Mouse (Mus musculus) stomach, embryonic 15.5 days (tissue): ENCODE measurements around the gene Kifc5b. TPM values are rescaled to one million over a fixed set of nuclear protein-coding genes. Genes with fewer than 3 reads are reported as not detected.
"Not testable (repeated sequence)": the region's sequence is repeated elsewhere in the genome, so short reads cannot be mapped to it uniquely, and the experiment has no call there.

Experiments
- ATAC-seq: fragments of 200-750 bp; cut with Nextera tagmentation; 2 replicates; pipeline ENCODE4 v1.8.0; 2017; ENCODE audit warnings: low read depth, moderate number of reproducible peaks, moderate TSS enrichment; ENCODE audit not compliant: insufficient read depth, low FRiP score
- H3K27ac ChIP-seq: fragments of 300-500 bp; sonication (generic); 2 replicates; pipeline ENCODE4 v1.5.1; 2015; ENCODE audit warnings: mild to moderate bottlenecking, inconsistent platforms
- H3K27me3 ChIP-seq: fragments of 300-500 bp; sonication (generic); replicated peaks from 2 replicates; pipeline ENCODE4 v1.6.1; 2015; ENCODE audit warnings: inconsistent platforms
- H3K36me3 ChIP-seq: fragments of 300-500 bp; sonication (generic); 2 replicates; pipeline ENCODE4 v1.6.1; 2015; ENCODE audit warnings: inconsistent platforms
- H3K4me1 ChIP-seq: fragments of 300-500 bp; sonication (generic); 2 replicates; pipeline ENCODE4 v1.6.1; 2015; ENCODE audit warnings: inconsistent platforms
- H3K4me2 ChIP-seq: fragments of 300-500 bp; sonication (generic); 2 replicates; pipeline ENCODE4 v1.6.1; 2015; ENCODE audit warnings: mild to moderate bottlenecking, inconsistent platforms
- H3K4me3 ChIP-seq: fragments of 300-500 bp; sonication (generic); replicated peaks from 2 replicates; pipeline ENCODE4 v1.5.1; 2015; ENCODE audit warnings: inconsistent platforms
- H3K9ac ChIP-seq: fragments of 300-500 bp; sonication (generic); 2 replicates; pipeline ENCODE4 v1.6.1; 2015; ENCODE audit warnings: inconsistent platforms
- H3K9me3 ChIP-seq: fragments of 300-500 bp; sonication (generic); 2 replicates; pipeline ENCODE4 v1.6.1; 2016; ENCODE audit warnings: inconsistent platforms
- WGBS: fragments of 180-500 bp; shearing (Covaris S2); methylation state at CpG from one replicate; pipeline ENCODE4 v1.1.7; 2015; 5-methylcytosine and 5-hydroxymethylcytosine counted together
- polyA plus RNA-seq: library from polyadenylated mRNA; unstranded; fragments of >200 nt; fragmentation: Nextera tagmentation; extraction: Ambion mirVana; gene quantifications from 2 replicates; pipeline ENCODE4 v1.2.1, GENCODE M21; 2015

Gene Kifc5b
- polyA plus RNA-seq, 1 experiment from 2014 or later, result 6.1 TPM

DNA sequence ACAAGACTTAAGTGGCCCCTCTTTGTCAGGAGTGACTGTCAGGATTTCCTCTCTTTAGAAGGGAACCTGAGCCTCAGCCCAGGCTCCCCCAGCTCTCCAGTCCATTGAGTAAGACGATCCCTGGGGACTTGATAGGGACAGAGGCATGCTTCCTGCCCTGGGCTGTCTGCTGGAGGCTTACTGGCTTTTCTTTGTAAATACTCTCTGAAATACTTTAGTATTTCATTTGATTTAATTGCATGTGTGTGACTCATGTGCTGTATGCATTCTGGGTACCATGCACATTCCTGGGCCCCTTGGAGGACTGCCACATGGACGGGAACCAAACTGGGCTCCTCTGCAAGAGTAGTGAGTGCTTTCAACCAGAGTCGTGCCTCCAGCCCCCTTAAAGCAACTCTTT, 29.0 kb upstream of the Kifc5b start:
- H3K4me1 ChIP-seq, result peaks cover 25% of the 10 kb centered on the region
- no peak overlapping the region for H3K9ac ChIP-seq
- WGBS, result 16% methylated on average over 3 of the region's 3 CpGs
- no peaks in the 10 kb centered on the region for H3K36me3 ChIP-seq
- H3K27ac ChIP-seq, result no peak overlapping the region; the same call in 1 of the 2 replicates
- no peak overlapping the region for H3K4me3 ChIP-seq
- no peaks in the 10 kb centered on the region for H3K9me3 ChIP-seq
- ATAC-seq, result no peak
- H3K4me2 ChIP-seq, result no peak overlapping the region
- 0 out of 2 replicates have a peak, but pooled peaks cover 3% of the 10 kb centered on the region for H3K27me3 ChIP-seq

DNA sequence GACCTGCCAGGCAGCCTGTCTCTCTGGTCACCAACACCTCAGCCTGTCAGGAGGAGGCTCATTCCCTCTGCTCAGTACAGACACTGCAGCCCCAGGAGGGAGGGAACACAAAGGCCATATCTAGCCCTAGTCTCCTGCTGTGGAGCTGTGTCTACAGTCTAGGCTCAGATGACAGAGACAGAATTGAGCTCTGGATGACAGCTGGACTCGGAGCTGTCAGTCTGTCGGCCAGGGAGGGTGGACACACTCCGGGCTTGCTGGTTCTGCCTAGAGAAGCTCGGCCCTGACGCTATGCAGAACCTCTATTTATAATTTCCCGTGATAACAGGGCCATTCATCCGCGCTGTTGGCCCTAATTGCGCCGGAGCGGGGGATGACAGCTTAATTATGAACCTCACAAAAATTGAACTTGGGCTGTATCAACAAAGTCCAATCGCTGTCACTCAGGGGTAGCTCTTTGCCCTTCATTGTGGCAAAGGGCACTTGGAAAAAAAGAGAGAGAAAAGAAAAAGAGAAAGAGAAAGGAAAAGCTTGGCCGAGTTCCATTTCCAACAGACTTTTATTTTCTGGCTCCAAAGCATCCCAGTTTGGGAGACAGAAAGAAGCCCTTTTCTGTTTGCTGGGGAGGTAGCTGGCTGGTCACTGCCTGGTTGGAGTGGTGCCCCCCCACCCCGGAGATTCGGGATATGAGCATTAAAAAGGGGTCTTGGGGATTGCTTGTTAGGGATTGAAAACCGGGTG, 24.1 kb upstream of the Kifc5b start:
- H3K4me1 ChIP-seq, result 0 out of 2 replicates have a peak, but pooled peaks cover 7% of the 10 kb centered on the region
- no peak overlapping the region for H3K9ac ChIP-seq
- H3K9me3 ChIP-seq, result no peaks in the 10 kb centered on the region
- no peaks in the 10 kb centered on the region for H3K36me3 ChIP-seq
- H3K4me3 ChIP-seq, result 0 out of 2 replicates have a peak overlapping the region, but pooled peaks have one; percentile 5
- H3K4me2 ChIP-seq, result peak overlapping the region; percentile 29; the same call in 1 of the 2 replicates
- no peaks in the 10 kb centered on the region for H3K27me3 ChIP-seq
- WGBS, result 36% methylated on average over 16 of the region's 16 CpGs
- peak; percentile 40 for ATAC-seq
- peak overlapping the region; percentile 62 for H3K27ac ChIP-seq

DNA sequence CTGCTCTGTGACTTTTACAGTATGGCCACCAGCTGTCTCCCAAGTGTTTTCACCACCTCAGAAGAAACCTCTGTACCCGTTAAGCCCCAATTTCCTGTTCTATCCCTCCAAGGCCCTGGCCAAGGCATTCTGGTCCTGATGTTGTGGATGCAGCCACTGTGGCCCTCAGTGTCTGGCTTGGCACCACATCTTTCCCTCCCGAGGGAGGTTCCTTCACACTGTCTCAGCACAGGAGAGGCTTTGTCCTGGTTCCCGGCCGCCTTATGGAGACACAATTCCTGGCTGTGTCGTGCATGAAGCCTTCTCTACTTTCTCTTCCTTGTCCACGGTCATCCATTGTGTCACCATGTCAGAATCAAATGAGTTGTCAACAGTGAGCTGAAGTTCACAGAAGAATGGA, 23.4 kb upstream of the Kifc5b start:
- Histone ChIP-seq H3K9me3 (no peaks in the 10 kb centered on the region), H3K9ac (no peak overlapping the region), H3K27ac (no peak overlapping the region), H3K36me3 (no peaks in the 10 kb centered on the region), H3K4me3 (no peak overlapping the region), H3K27me3 (no peaks in the 10 kb centered on the region), H3K4me2 (no peak overlapping the region), H3K4me1 (0 out of 2 replicates have a peak, but pooled peaks cover 7% of the 10 kb centered on the region)
- no peak for ATAC-seq
- WGBS, result 60% methylated on average over 6 of the region's 6 CpGs

GRCm38 (mm10) chr17:26894342-26894741, 22.5 kb upstream of the Kifc5b start:
- no peaks in the 10 kb centered on the region for H3K36me3 ChIP-seq
- H3K9me3 ChIP-seq, result no peaks in the 10 kb centered on the region
- no peak for ATAC-seq
- H3K9ac ChIP-seq, result no peak overlapping the region
- H3K27ac ChIP-seq, result no peak overlapping the region
- H3K4me3 ChIP-seq, result no peak overlapping the region
- 80% methylated on average over 6 of the region's 6 CpGs for WGBS
- 0 out of 2 replicates have a peak, but pooled peaks cover 7% of the 10 kb centered on the region for H3K4me1 ChIP-seq
- no peak overlapping the region for H3K4me2 ChIP-seq
- H3K27me3 ChIP-seq, result no peaks in the 10 kb centered on the region

- Histone ChIP-seq H3K9ac (no peak overlapping the region), H3K9me3 (no peaks in the 10 kb centered on the region), H3K4me3 (no peak overlapping the region), H3K36me3 (no peaks in the 10 kb centered on the region), H3K4me1 (0 out of 2 replicates have a peak, but pooled peaks cover 7% of the 10 kb centered on the region), H3K4me2 (no peak overlapping the region), H3K27me3 (no peaks in the 10 kb centered on the region), H3K27ac (no peak overlapping the region)
- no peak for ATAC-seq
- 15% methylated on average over 10 of the region's 10 CpGs for WGBS
These were observed 21.3 kb upstream of the Kifc5b start for GRCm38 (mm10) chr17:26895578-26895977.

DNA sequence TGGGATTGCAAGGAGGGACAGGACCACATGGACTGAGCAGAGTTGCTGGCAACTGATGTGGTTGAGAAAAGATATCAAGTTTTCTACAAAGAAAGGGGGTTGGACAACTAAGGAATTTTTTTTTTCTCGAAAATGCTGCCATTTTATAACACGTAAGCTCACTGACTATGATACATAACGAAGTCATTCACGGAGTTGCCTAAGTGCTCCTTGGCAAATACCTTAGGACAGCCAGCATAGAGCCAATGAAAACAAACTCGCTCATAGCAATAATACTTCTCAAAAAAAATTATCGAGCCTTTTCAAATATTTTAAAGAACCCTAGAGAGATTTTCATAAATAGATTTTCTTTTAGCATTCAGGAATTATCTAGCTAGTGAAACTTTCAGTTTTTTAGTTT, 16.0 kb upstream of the Kifc5b start:
- no peaks in the 10 kb centered on the region for H3K27me3 ChIP-seq
- H3K4me2 ChIP-seq, result no peak overlapping the region
- ATAC-seq, result no peak
- H3K36me3 ChIP-seq, result no peaks in the 10 kb centered on the region
- no peak overlapping the region for H3K4me3 ChIP-seq
- H3K27ac ChIP-seq, result no peak overlapping the region
- H3K4me1 ChIP-seq, result no peaks in the 10 kb centered on the region
- H3K9me3 ChIP-seq, result no peaks in the 10 kb centered on the region
- H3K9ac ChIP-seq, result no peak overlapping the region
- WGBS, result 77% methylated on average over 6 of the region's 6 CpGs

- Histone ChIP-seq H3K4me3 (no peak overlapping the region), H3K36me3 (no peaks in the 10 kb centered on the region), H3K27ac (no peak overlapping the region), H3K4me1 (no peaks in the 10 kb centered on the region), H3K9ac (no peak overlapping the region), H3K27me3 (no peaks in the 10 kb centered on the region), H3K4me2 (no peak overlapping the region), H3K9me3 (no peaks in the 10 kb centered on the region)
- 60% methylated on average over 5 of the region's 5 CpGs for WGBS
- no peak for ATAC-seq
These were observed 12.6 kb upstream of the Kifc5b start for GRCm38 (mm10) chr17:26904320-26904719.

GRCm38 (mm10) chr17:26907506-26907905, 9.4 kb upstream of the Kifc5b start:
- WGBS, result 86% methylated on average over 15 of the region's 15 CpGs
- H3K36me3 ChIP-seq, H3K27ac ChIP-seq, H3K9me3 ChIP-seq, H3K9ac ChIP-seq, H3K4me3 ChIP-seq, ATAC-seq, H3K27me3 ChIP-seq, H3K4me2 ChIP-seq, H3K4me1 ChIP-seq: not testable (repeated sequence)

GRCm38 (mm10) chr17:26915248-26915647, 1.6 kb upstream of the Kifc5b start:
- H3K27me3 ChIP-seq, result no peaks in the 10 kb centered on the region
- H3K9ac ChIP-seq, result no peak overlapping the region
- 0 out of 2 replicates have a peak overlapping the region, but pooled peaks have one; percentile 35 for H3K27ac ChIP-seq
- H3K9me3 ChIP-seq, result no peaks in the 10 kb centered on the region
- peaks cover 4% of the 10 kb centered on the region; the same call in 1 of the 2 replicates for H3K4me1 ChIP-seq
- H3K4me2 ChIP-seq, result no peak overlapping the region
- H3K36me3 ChIP-seq, result no peaks in the 10 kb centered on the region
- no peak overlapping the region for H3K4me3 ChIP-seq
- no peak for ATAC-seq
- 41% methylated on average over 1 of the region's 1 CpGs for WGBS

DNA sequence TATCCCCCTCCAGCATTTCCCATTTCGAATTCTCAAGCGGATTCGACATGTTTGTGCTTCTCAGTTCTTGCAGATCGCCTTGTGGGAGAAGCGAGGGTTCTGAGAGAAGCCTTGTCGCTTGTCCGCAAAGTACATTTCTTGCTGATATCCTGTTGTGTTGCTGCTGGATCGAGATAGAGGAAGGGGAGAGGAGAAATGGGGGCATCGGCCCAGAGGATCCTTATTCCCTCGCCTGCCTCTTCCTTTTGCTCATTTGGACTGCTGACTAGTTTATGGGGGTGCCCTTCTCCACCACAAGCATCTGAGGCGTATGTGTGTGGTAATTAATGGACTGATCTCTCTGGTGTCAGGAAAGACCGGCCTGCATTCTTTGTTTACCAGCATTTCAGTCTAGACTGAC, 669 bp downstream of the Kifc5b start:
- H3K9ac ChIP-seq, result peak overlapping the region; percentile 55
- H3K4me1 ChIP-seq, H3K9me3 ChIP-seq, H3K27me3 ChIP-seq, ATAC-seq, H3K27ac ChIP-seq, H3K36me3 ChIP-seq: not testable (repeated sequence)
- peak overlapping the region; percentile 62 for H3K4me2 ChIP-seq
- H3K4me3 ChIP-seq, result peak overlapping the region; percentile 79
- WGBS, result under 1% methylated on average over 12 of the region's 12 CpGs

DNA sequence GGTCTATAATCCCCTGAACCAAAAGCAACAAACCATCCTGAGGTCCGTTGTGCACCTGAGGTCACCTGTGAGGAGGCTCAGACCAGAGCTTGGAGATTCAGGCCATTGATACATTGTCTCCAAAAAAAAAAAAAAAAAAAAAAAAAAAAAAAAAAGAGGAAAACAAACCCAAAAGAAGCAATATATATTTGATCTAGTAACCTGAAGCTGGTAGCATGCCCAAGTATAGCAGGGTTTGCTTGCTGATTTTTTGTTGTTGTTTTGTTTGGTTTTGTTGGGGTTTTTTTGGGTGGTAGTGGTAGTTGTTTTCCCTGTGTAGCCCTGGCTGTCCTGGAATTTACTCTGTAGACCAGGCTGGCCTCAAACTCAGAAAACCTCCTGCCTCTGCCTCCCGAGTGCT, 1.5 kb downstream of the Kifc5b start:
- H3K27ac ChIP-seq, result no peak overlapping the region
- H3K4me3 ChIP-seq, result peak overlapping the region; percentile 79; the same call in 1 of the 2 replicates
- ATAC-seq, result no peak
- peaks cover 4% of the 10 kb centered on the region; the same call in 1 of the 2 replicates for H3K4me1 ChIP-seq
- H3K9ac ChIP-seq, result no peak overlapping the region
- H3K36me3 ChIP-seq, result peaks cover 10% of the 10 kb centered on the region; the same call in 1 of the 2 replicates
- H3K4me2 ChIP-seq, result peak overlapping the region; percentile 62
- 69% methylated on average over 2 of the region's 2 CpGs for WGBS
- H3K27me3 ChIP-seq, result no peaks in the 10 kb centered on the region
- H3K9me3 ChIP-seq, result no peaks in the 10 kb centered on the region

DNA sequence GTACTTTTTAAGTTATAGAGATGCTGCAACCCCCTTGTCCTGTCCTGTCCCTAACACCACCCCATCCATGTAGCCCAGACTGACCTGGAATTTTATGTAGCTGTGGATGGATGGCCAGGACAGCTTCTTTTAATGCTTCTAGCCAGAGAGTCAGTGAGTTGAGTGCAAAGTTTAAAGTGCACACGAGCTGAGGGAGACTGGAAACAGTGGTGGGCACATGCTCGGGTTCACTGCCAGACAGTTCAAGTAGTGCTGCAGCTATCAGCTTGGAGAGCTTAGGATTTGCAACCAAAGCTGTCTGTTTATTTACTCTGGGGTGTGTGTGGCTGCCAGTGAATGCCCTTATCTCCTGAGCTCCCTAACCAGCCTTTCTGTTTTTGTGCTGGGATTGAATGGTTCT, 2.6 kb downstream of the Kifc5b start:
- not testable (repeated sequence) for H3K36me3 ChIP-seq, H3K27ac ChIP-seq, H3K9me3 ChIP-seq, H3K9ac ChIP-seq, H3K27me3 ChIP-seq, ATAC-seq, H3K4me3 ChIP-seq, H3K4me1 ChIP-seq, H3K4me2 ChIP-seq
- WGBS, result 58% methylated on average over 2 of the region's 2 CpGs
